Mouse (Mus musculus): Measurements from ENCODE around the gene Ring1.

GRCm38 (mm10) chr17:34006570-34006969, 17.9 kb downstream of the Ring1 start:
- no peak for TF ChIP-seq CTCF (IDR thresholded peaks at IDR 0.05; ENCODE audit: low read depth, low read length)
- no peak for TF ChIP-seq POLR2A (IDR thresholded peaks at IDR 0.05; ENCODE audit: borderline replicate concordance, low read depth, low read length)
